Mouse (Mus musculus) forebrain, embryonic 11.5 days (tissue): ENCODE data around the gene Exoc5. TPM values are rescaled to one million over a fixed set of nuclear protein-coding genes. Genes with fewer than 3 reads are reported as not detected.

Experiments used
- ATAC-seq: fragments of 200-750 bp; cut with Nextera tagmentation; replicated peaks from 2 replicates; pipeline ENCODE4 v1.8.0; 2017; ENCODE audit warnings: moderate TSS enrichment; ENCODE audit not compliant: low FRiP score
- DNase-seq: peaks from one replicate; pipeline ENCODE4 v3.0.0-alpha.2; 2017; ENCODE audit warnings: low spot score
- H3K27ac ChIP-seq: fragments of 300-500 bp; sonication (generic); 2 replicates; pipeline ENCODE4 v1.5.1; 2014; ENCODE audit warnings: low read depth, low read length
- H3K27me3 ChIP-seq: fragments of 300-500 bp; sonication (generic); 2 replicates; pipeline ENCODE4 v1.6.1; 2014; ENCODE audit warnings: mild to moderate bottlenecking, low read length, mixed read lengths; ENCODE audit not compliant: control insufficient read depth, insufficient read depth
- H3K36me3 ChIP-seq: fragments of 300-500 bp; sonication (generic); 2 replicates; pipeline ENCODE4 v1.6.1; 2014; ENCODE audit warnings: mild to moderate bottlenecking, low read length, moderate library complexity, mixed read lengths; ENCODE audit not compliant: control insufficient read depth, insufficient read depth
- H3K4me1 ChIP-seq: fragments of 300-500 bp; sonication (generic); replicated peaks from 2 replicates; pipeline ENCODE4 v1.6.1; 2014; ENCODE audit warnings: low read length, mixed read lengths; ENCODE audit not compliant: control insufficient read depth, insufficient read depth
- H3K4me2 ChIP-seq: fragments of 300-500 bp; sonication (generic); 2 replicates; pipeline ENCODE4 v1.6.1; 2014; ENCODE audit warnings: low read depth, mild to moderate bottlenecking, low read length, moderate library complexity, mixed read lengths; ENCODE audit not compliant: severe bottlenecking
- H3K4me3 ChIP-seq: fragments of 300-500 bp; sonication (generic); 2 replicates; pipeline ENCODE4 v1.5.1; 2014; ENCODE audit warnings: low read depth, low read length
- H3K9ac ChIP-seq: fragments of 300-500 bp; sonication (generic); 2 replicates; pipeline ENCODE4 v1.6.1; 2014; ENCODE audit warnings: low read length
- H3K9me3 ChIP-seq: fragments of 300-500 bp; sonication (generic); 2 replicates; pipeline ENCODE4 v1.6.1; 2016; ENCODE audit warnings: low read length, mixed read lengths; ENCODE audit not compliant: control insufficient read depth
- WGBS: fragments of 180-500 bp; shearing (Covaris S2); extraction: QIAGEN DNeasy Blood & Tissue Kit; methylation state at CpG from one replicate; pipeline ENCODE4 v1.1.7; 2014; 5-methylcytosine and 5-hydroxymethylcytosine counted together
- polyA plus RNA-seq: library from polyadenylated mRNA; unstranded; fragments of >200 nt; fragmentation: Nextera tagmentation; extraction: Ambion mirVana; gene quantifications from 2 replicates; pipeline ENCODE4 v1.2.1, GENCODE M21; 2014

Exoc5 gene
- polyA plus RNA-seq, 1 experiment from 2014 or later: 98.4 TPM

DNA sequence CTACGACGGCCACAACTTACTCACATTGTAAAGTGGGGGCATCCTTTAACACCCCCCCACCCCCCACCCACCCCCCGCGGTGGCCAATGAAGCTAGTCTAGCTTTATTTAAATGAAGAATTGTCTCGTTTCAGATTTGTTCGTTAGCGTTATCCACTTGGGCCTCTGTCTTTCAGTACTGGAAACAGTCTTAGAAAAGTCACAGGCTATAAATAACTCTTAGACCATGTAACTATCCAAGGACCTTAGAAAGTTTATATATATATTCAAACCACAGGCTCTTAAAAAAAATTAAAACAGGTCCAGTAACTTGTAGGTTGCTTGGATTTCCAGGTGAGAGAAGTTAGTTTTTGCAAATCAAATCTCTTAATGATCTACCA is 75.3 kb downstream of the Exoc5 start:
- H3K9me3 ChIP-seq: no peaks in the 10 kb centered on the region
- H3K9ac ChIP-seq: peak overlapping the region; percentile 30
- ATAC-seq (0 out of 2 replicates have a peak, but pooled peaks have one; percentile 6), DNase-seq (no peak)
- peak overlapping the region; percentile 26 for H3K4me2 ChIP-seq
- H3K27me3 ChIP-seq: no peaks in the 10 kb centered on the region
- 3% methylated on average over 7 of the region's 7 CpGs for WGBS
- no peak overlapping the region for H3K4me3 ChIP-seq
- no peaks in the 10 kb centered on the region for H3K36me3 ChIP-seq
- peak overlapping the region; percentile 8; the same call in 1 of the 2 replicates for H3K27ac ChIP-seq
- peaks cover 2% of the 10 kb centered on the region; the same call in 1 of the 2 replicates for H3K4me1 ChIP-seq

- Histone ChIP-seq H3K27ac (peak overlapping the region; percentile 8; the same call in 1 of the 2 replicates), H3K9me3 (no peaks in the 10 kb centered on the region), H3K27me3 (no peaks in the 10 kb centered on the region), H3K4me3 (no peak overlapping the region), H3K4me1 (peaks cover 2% of the 10 kb centered on the region; the same call in 1 of the 2 replicates), H3K4me2 (peak overlapping the region; percentile 26), H3K9ac (peak overlapping the region; percentile 30), H3K36me3 (no peaks in the 10 kb centered on the region)
- 8% methylated on average over 17 of the region's 17 CpGs for WGBS
- ATAC-seq (peak; percentile 89), DNase-seq (peak; percentile 86)
Measured at GRCm38 (mm10) chr14:48990471-48991143, 75.8 kb downstream of the Exoc5 start.

DNA sequence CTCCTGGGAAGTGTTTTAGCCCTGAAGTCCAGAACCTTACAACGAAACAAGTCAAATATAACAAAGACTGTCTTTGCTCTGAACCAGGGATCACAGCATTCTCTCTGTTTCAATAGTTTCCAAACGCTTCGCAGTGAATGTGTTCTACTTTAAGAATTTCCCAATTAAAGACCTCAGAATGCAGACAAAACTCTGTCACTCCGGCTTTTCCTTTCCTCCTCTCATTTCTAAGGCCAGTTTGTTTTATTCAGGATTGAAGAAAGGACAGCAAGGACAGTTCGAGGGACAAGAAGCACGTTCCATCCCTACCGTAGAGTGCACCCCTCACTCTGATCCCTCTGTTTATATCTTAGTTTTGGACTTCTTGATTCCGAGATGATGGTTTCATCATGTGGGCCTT is 76.6 kb downstream of the Exoc5 start:
- DNase-seq (no peak), ATAC-seq (no peak)
- peaks cover 2% of the 10 kb centered on the region; the same call in 1 of the 2 replicates for H3K4me1 ChIP-seq
- no peaks in the 10 kb centered on the region for H3K9me3 ChIP-seq
- peak overlapping the region; percentile 9; the same call in 1 of the 2 replicates for H3K4me2 ChIP-seq
- WGBS: 35% methylated on average over 8 of the region's 8 CpGs
- no peak overlapping the region for H3K27ac ChIP-seq
- no peaks in the 10 kb centered on the region for H3K27me3 ChIP-seq
- H3K9ac ChIP-seq: peak overlapping the region; percentile 6; the same call in 1 of the 2 replicates
- H3K36me3 ChIP-seq: no peaks in the 10 kb centered on the region
- no peak overlapping the region for H3K4me3 ChIP-seq

- no peak for ATAC-seq
- H3K27ac ChIP-seq: no peak overlapping the region
- H3K4me3 ChIP-seq: no peak overlapping the region
- H3K36me3 ChIP-seq: no peaks in the 10 kb centered on the region
- peaks cover 2% of the 10 kb centered on the region; the same call in 1 of the 2 replicates for H3K4me1 ChIP-seq
- 74% methylated on average over 8 of the region's 8 CpGs for WGBS
- no peaks in the 10 kb centered on the region for H3K27me3 ChIP-seq
- H3K4me2 ChIP-seq: no peak overlapping the region
- H3K9me3 ChIP-seq: no peaks in the 10 kb centered on the region
- no peak for DNase-seq
- no peak overlapping the region for H3K9ac ChIP-seq
Measured at GRCm38 (mm10) chr14:48986231-48986630, 80.2 kb downstream of the Exoc5 start.

GRCm38 (mm10) chr14:48985673-48986072 is 80.8 kb downstream of the Exoc5 start:
- no peak overlapping the region for H3K9ac ChIP-seq
- ATAC-seq: peak; percentile 60; the same call in 1 of the 2 replicates
- WGBS: 45% methylated on average over 10 of the region's 10 CpGs
- H3K27me3 ChIP-seq: no peaks in the 10 kb centered on the region
- H3K36me3 ChIP-seq: no peaks in the 10 kb centered on the region
- no peak overlapping the region for H3K4me3 ChIP-seq
- no peak overlapping the region for H3K27ac ChIP-seq
- H3K9me3 ChIP-seq: no peaks in the 10 kb centered on the region
- no peak overlapping the region for H3K4me2 ChIP-seq
- DNase-seq: peak; percentile 76
- H3K4me1 ChIP-seq: no peaks in the 10 kb centered on the region; the same call in 1 of the 2 replicates

GRCm38 (mm10) chr14:48978971-48979388 is 87.5 kb downstream of the Exoc5 start:
- H3K36me3 ChIP-seq: no peaks in the 10 kb centered on the region
- no peaks in the 10 kb centered on the region for H3K9me3 ChIP-seq
- H3K27me3 ChIP-seq: no peaks in the 10 kb centered on the region
- no peaks in the 10 kb centered on the region for H3K4me1 ChIP-seq
- ATAC-seq (no peak), DNase-seq (no peak)
- H3K4me3 ChIP-seq: no peak overlapping the region
- no peak overlapping the region for H3K4me2 ChIP-seq
- H3K27ac ChIP-seq: no peak overlapping the region
- 79% methylated on average over 3 of the region's 3 CpGs for WGBS
- no peak overlapping the region for H3K9ac ChIP-seq

- Histone ChIP-seq H3K4me2 (no peak overlapping the region), H3K9me3 (no peaks in the 10 kb centered on the region), H3K4me1 (no peaks in the 10 kb centered on the region), H3K27ac (no peak overlapping the region), H3K27me3 (no peaks in the 10 kb centered on the region), H3K36me3 (no peaks in the 10 kb centered on the region), H3K9ac (no peak overlapping the region), H3K4me3 (no peak overlapping the region)
- WGBS: 87% methylated on average over 2 of the region's 2 CpGs
- DNase-seq (no peak), ATAC-seq (no peak)
Measured at GRCm38 (mm10) chr14:48971546-48971945, 94.9 kb downstream of the Exoc5 start.

- H3K27ac ChIP-seq: no peak overlapping the region
- DNase-seq (no peak), ATAC-seq (no peak)
- no peak overlapping the region for H3K4me3 ChIP-seq
- H3K4me1 ChIP-seq: no peaks in the 10 kb centered on the region
- 84% methylated on average over 9 of the region's 9 CpGs for WGBS
- no peaks in the 10 kb centered on the region for H3K9me3 ChIP-seq
- H3K4me2 ChIP-seq: no peak overlapping the region
- H3K36me3 ChIP-seq: no peaks in the 10 kb centered on the region
- no peaks in the 10 kb centered on the region for H3K27me3 ChIP-seq
- H3K9ac ChIP-seq: no peak overlapping the region
Measured at GRCm38 (mm10) chr14:48968670-48969069, 97.8 kb downstream of the Exoc5 start.
